Mouse (Mus musculus) embryonic stem cell, embryonic (primary cell): ENCODE data around the gene Krtap5-1.
"Not testable (repeated sequence)": the region's sequence is repeated elsewhere in the genome, so short reads cannot be mapped to it uniquely, and the experiment has no call there.

ENCODE experiments used
- CTCF ChIA-PET, 4 experiments: fragments of 300-600 bp in 2 of 4; fragments of 350-600 bp in 2 of 4; sonication (Branson Sonifier 250); formaldehyde crosslinking; loops; one replicate each; lab custom pipeline; 2022; ENCODE audit warnings: inconsistent platforms in 2 of 4; lab: Charles Lee
- POLR2A ChIA-PET, 4 experiments: fragments of 300-600 bp in 2 of 4; fragments of 350-600 bp in 2 of 4; sonication (Branson Sonifier 250); formaldehyde crosslinking; loops; one replicate each; lab custom pipeline; 2022; ENCODE audit warnings: antibody characterized with exemption in 4 of 4, inconsistent platforms in 1 of 4; lab: Charles Lee

Gene Krtap5-1

DNA sequence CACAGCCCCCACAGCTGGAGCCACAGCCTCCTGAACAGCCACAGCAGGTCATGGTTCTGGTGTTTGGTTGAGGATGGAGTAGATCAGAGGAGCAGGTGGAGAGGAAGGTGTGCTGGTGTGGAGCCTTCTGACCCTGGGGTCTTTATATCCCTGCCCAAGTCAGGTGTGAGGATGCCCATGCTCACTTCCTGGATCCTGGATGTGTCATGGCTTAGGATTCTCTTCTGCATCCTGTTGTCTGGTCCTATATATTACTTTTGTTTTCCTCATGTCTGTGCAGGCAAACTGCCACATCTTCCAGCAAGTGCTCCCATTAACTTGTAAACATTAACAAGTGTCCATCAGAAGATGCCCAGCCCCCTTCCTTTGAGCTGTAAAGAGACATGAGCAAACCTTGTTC lies at the start of gene Krtap5-1:
Krtap5-1 (minus strand) TSS at position 101 of the 400 bp plus-strand sequence.
- POLR2A ChIA-PET, result not testable (repeated sequence)
- CTCF ChIA-PET, result interaction anchor here in 1 of 4 experiments (2.3 kb wide), 1 partner anchor 13 kb away, joined by 15 read pairs; no protein-coding TSS in a partner anchor

DNA sequence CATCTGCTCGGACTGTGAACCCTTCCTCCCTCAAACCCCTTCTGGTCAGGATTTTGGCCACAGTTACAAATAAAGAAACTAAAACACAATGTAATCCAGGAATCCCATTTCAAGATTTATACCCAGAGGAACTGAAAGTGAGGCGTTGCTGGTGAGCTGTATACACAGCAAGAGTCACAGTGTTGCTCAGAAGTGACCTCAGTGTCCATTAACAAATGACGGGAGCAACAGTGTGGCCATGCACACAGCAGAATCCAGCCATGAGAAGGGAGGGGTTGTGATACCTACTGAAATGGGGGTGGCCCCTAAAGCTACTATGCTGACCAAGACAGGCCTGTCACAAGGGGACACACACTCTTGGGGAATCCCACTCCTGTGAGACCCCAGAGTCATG lies 45.3 kb upstream of the Krtap5-1 start:
- POLR2A ChIA-PET, result interaction anchor here in 1 of 4 experiments (0.7 to 1.1 kb wide), 2 partner anchors 44 to 58 kb away, joined by 3 read pairs; no protein-coding TSS in a partner anchor
- CTCF ChIA-PET, result interaction anchor here in 2 of 4 experiments (0.6 to 1.3 kb wide), 2 partner anchors 21 to 86 kb away, joined by 6 to 10 read pairs; no protein-coding TSS in a partner anchor

DNA sequence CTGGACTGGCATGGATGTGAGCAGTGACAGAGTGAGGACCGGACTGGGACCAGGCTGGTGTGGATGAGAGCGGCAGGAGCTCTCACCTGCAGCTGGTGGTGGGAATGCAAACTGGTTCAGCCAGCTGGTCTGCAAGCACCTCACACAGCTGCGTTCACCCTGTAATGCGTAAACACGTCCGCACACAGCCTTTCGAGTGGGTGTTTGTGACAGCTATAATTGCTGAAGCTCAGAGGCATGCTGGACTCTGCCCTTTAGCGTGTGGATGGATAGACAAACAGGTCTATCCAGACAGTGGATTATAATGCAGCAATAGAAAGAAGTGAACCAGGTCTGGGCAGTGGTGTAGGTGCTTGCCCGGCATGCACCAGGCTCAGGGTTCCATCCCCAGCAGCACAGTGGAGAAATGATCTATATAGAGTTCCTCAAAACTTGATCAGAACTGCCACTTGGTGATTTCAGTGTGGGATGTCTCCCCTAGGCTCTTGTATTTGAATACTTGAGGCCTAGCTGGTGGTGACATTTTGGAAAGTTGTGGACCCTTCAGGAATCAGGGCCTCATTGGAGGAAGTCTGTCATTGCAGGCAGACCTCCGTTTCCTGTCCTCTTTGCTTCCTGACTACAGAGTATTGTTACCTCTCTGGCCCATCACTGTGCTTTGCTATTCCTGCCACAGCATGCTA lies 44.8 kb upstream of the Krtap5-1 start:
- ChIA-PET CTCF (interaction anchor here in 2 of 4 experiments (0.9 to 1.0 kb wide), 2 partner anchors 63 to 99 kb away, joined by 3 to 4 read pairs; no protein-coding TSS in a partner anchor), POLR2A (interaction anchor here in 2 of 4 experiments (0.6 to 1.1 kb wide), 4 partner anchors 43 to 86 kb away, joined by 3 read pairs; no protein-coding TSS in a partner anchor)

DNA sequence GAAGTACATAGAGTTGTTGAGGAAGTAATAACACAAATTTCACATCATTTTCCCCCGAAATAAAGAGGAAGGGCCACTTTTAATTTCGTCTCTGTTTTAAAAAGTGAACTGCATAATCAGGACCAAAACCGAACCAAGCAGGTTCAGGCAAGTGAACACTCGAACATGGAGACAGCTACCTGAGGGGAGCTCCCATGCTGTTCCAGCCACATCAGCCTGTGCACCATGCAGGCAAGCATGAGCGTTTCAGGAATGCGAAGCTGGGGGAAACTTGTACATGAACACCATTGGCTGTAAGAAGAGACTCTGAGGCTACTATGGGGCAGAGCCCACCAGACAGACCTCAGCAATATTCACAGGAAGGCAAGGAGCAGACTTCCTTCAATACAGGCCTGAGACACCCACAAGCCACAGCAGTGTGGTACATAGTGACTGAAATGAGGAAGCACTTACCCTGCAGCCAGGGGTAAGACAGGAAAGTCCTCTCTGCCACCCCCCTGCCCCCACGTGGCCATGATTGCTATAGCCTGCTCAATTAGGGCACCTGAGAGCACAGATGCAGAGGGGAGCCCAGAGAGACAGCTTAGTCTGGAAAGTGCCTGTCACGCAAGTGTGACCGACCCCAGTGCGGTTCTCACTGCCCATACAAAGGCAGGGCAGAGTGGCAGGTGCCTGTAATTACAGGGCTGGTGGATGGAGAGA lies 43.5 kb upstream of the Krtap5-1 start:
- ChIA-PET POLR2A (interaction anchor here in 2 of 4 experiments (0.5 to 1.8 kb wide), 4 partner anchors 9 to 271 kb away, joined by 3 to 4 read pairs (median 3); no protein-coding TSS in a partner anchor), CTCF (interaction anchor here in 3 of 4 experiments (0.6 to 1.0 kb wide), 3 partner anchors 64 to 143 kb away, joined by 3 to 6 read pairs (median 4); no protein-coding TSS in a partner anchor)

DNA sequence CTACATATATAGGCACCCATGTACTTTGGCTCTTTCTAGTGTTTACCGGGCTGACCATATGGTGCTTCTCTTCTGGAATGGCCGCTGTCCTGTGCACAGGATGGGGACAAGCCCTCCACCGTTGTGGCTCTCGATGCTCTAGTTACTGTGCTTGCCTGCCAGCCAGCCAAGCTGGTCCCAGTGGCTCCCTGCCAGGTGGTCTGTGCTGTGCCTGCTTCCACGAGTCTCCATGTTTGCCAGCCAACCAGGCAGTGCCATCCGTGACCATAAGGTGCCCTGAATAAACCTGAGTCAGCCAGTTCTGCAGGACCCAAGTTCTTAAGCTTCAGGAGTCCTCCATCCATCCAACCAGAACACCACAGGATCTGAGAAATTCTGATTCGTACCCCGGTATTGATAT lies 38.2 kb upstream of the Krtap5-1 start:
- ChIA-PET POLR2A (interaction anchor here in 3 of 4 experiments (0.7 to 2.5 kb wide), 9 partner anchors 11 to 245 kb away, joined by 3 to 9 read pairs (median 3); partner anchors contain the start of gene Ctsd (in 1 of the 3)), CTCF (interaction anchor here (0.7 to 2.0 kb wide), 43 partner anchors 10 to 380 kb away, joined by 3 to 58 read pairs (median 7); partner anchors contain the start of gene Tnni2 (in 1 of the 4))

DNA sequence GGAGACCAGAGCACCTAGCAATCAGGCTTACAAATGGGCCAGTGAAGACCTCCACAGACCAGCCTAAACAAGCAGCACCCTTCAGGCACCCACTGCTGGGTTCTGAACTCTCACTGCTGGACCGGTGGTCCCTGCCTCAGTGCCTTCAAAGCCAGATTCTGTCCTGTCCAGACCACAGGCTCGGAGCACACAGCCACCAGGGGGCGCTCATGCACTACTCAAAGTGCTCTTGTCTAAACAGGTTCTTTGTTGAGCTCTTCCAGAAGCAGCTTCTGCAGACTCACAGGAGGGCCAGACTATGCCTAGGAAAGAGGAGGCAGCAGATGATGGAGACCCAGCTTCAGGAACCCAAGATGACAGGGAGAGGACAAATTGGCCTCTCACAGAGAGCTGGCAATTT lies 37.3 kb upstream of the Krtap5-1 start:
- POLR2A ChIA-PET, result interaction anchor here (0.6 to 2.5 kb wide), 19 partner anchors 11 to 248 kb away, joined by 3 to 10 read pairs (median 3); no protein-coding TSS in a partner anchor
- CTCF ChIA-PET, result interaction anchor here (0.5 to 2.0 kb wide), 130 partner anchors 9 to 943 kb away, joined by 3 to 58 read pairs (median 4); partner anchors contain the start of genes Ctsd (in 2 of the 4), Syt8 (in 1 of the 4) and Tnni2 (in 1 of the 4)

DNA sequence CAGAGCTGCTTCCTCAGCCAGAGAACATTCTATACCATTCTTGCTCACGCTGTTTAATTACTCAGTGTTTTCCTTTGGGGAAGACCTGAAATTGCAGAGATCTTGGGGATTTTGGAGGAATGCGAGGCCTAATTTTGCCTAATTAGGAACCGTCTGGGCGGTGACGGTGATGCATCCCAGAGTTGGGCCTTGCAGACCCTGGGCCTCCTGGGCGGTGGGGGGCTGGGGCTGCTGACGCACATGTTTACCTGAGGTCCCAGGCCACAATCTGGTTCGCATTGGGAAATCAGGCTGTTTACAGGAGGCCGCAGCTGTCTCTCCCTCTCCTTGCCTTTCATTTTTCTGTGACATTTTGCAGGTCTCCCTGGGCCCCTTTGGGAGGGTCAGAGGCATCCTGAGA lies 35.8 kb upstream of the Krtap5-1 start:
- POLR2A ChIA-PET, result not testable (repeated sequence)
- CTCF ChIA-PET, result interaction anchor here in 1 of 4 experiments (1.3 kb wide), 1 partner anchor 48 kb away, joined by 3 read pairs; no protein-coding TSS in a partner anchor

DNA sequence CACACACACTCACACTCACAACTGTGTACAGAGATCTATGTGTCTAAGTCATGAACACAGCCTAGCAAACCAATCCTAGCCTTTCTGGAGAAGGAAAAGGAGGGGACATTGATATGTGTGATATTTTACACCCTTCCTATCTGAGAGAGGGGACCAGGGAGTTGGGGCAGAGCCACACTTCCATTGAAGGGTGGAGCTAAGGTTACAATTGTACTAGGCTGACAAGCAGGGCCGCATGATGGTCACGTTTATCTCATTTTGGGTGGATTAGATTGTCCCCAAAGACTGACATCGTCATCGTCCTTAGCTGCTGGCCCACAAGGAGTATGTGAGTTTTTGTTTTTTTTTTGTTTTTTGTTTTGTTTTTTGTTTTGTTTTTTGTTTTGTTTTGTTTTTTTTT lies 34.4 kb upstream of the Krtap5-1 start:
- POLR2A ChIA-PET, result interaction anchor here in 1 of 4 experiments (0.5 to 0.6 kb wide), 2 partner anchors 60 to 337 kb away, joined by 4 read pairs; no protein-coding TSS in a partner anchor
- CTCF ChIA-PET, result interaction anchor here in 1 of 4 experiments (1.1 kb wide), 2 partner anchors 109 to 1010 kb away, joined by 3 read pairs; no protein-coding TSS in a partner anchor

DNA sequence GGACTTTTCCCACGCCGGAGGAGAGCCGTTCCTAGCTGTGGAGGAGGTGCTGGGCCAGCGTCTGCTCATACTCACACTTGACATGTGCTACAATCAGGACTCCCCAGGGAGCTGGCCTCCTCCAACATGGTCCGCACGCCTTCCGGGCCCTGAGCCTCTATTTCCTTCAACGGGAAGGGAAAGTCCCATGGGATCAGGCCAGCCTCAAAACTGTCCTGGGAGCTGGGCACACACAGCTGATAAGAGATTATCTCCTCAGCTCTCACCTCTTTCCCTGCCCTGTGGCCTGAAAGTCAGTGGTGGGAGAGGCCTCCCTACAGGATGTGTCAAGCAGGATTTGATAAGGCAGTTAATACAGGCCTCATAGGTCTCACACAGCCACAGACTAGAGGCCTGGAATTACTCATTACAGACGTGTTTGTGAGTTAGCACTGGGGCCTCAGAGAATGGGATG lies 33.4 kb upstream of the Krtap5-1 start:
- ChIA-PET CTCF (interaction anchor here in 2 of 4 experiments (1.1 to 1.3 kb wide), 3 partner anchors 14 to 1009 kb away, joined by 3 read pairs; no protein-coding TSS in a partner anchor), POLR2A (interaction anchor here in 1 of 4 experiments (0.5 to 0.9 kb wide), 2 partner anchors 9 to 14 kb away, joined by 3 read pairs; no protein-coding TSS in a partner anchor)

DNA sequence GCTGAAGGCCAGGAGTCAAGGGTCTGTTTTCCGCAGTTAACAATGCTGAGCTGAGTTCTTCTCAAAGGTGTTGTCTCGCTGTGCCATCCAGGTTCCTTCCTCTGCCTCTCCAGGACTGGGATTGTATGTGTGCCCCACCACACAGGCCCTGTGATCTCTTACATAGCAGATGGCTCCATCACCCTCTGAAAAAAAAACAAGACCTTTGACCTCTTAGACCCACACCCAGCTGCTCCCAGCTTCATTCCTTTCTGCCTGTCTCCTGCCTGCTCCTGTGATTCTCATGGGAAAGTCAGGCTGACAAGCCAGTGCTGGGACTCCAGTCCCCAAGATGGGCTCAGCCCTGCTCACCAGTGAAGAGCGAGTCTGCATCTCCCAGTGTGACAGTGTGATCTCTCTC lies 31.6 kb upstream of the Krtap5-1 start:
- CTCF ChIA-PET, result interaction anchor here in 1 of 4 experiments (0.5 kb wide), 1 partner anchor 345 kb away, joined by 3 read pairs; no protein-coding TSS in a partner anchor
- POLR2A ChIA-PET, result no interaction called here

DNA sequence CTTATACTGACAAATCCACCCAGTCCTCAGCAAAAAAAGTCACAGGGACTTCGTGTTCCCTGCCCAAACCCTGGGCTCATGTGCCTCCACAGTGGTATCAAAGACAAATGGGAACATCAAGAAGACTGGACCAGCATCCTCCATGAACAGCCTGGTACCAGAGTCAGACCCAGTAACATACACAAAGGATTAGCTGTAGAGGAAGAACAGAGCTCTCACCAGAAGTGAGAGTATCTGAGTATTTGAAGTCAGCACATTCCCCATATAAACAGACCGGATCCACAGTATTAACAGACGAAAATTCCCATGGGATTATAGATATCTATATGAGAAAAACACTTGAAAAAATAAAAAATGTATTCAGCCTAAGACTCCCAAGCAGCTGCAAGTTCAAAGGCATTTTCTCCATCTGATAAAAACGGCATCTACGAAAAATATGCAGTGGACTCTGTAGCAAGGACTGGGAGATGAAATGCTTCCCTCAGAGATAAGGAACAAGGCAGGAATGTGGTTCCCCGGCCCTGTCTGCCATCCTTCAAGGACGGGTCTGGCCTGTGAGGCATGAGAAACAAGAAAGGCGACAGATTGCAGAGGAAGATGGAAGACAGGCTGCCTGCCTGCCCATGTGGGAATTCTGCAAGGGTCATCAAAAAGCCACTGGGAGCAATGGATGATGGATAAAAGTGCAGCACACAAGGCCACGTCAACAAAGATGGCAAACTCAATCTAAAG lies 30.0 kb upstream of the Krtap5-1 start:
- POLR2A ChIA-PET, result no interaction called here

DNA sequence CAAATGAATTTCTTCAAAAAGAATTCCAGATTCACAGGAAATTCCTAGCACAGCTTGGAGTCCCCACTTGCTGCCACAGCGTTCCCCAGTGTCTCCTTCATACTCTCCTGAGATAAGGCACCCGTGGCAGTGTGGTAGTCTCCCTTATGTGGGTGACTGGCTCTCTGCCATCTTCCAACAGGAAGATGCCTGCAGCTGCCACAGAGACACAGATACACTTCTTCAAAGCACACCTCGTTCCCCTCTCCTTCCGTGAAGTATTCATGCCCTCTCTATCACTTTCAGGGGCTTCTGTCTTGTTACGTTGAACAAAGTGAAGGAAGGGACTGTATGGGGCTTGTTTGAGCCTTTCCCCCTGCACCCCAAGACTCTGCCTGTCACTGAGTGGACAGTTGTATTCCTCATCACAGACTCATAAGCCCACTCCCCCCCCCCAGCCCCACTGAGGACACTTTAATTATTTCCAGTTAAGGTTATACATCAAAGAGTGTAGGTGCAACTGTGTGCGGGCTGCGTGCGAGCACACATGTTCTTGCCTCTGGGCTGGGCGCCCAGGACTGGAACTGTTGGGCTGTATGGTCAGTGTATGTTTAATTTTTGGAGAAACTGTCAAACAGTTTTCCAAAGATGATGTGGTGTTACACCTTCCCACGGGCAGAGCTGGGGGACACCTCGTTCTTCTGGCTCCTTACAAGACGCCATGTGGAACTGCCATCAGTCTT lies 26.6 kb upstream of the Krtap5-1 start:
- ChIA-PET POLR2A (no interaction called here), CTCF (no interaction called here)

More for the DNA sequence above, 30.0 kb upstream of the Krtap5-1 start:
- CTCF ChIA-PET, result interaction anchor here in 1 of 4 experiments (0.6 kb wide), 1 partner anchor 391 kb away, joined by 3 read pairs; no protein-coding TSS in a partner anchor

DNA sequence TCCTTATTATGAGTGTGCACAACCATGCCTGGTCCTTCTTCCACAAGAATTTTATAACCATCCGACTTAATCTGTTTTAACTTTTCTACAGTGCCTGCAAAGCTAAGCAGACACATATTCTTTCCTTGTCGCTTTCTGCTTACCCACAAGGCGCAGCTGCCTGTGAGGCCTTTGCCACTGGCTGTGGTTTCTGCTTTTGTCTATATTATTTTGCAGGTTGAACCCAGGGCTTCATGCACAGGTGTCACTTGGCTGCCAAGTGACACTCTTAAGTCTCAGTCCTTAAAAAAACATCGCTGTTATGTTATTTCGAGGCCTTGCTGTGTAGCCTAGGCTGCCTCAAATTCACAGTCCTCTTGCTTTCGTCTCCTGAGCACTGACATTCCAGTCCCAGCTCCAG lies 25.7 kb upstream of the Krtap5-1 start:
- POLR2A ChIA-PET, result interaction anchor here in 1 of 4 experiments (1.3 kb wide), 1 partner anchor 65 kb away, joined by 3 read pairs; the partner anchor contains the start of gene Ctsd
- CTCF ChIA-PET, result interaction anchor here in 1 of 4 experiments (2.6 kb wide), 1 partner anchor 12 kb away, joined by 6 read pairs; no protein-coding TSS in a partner anchor

DNA sequence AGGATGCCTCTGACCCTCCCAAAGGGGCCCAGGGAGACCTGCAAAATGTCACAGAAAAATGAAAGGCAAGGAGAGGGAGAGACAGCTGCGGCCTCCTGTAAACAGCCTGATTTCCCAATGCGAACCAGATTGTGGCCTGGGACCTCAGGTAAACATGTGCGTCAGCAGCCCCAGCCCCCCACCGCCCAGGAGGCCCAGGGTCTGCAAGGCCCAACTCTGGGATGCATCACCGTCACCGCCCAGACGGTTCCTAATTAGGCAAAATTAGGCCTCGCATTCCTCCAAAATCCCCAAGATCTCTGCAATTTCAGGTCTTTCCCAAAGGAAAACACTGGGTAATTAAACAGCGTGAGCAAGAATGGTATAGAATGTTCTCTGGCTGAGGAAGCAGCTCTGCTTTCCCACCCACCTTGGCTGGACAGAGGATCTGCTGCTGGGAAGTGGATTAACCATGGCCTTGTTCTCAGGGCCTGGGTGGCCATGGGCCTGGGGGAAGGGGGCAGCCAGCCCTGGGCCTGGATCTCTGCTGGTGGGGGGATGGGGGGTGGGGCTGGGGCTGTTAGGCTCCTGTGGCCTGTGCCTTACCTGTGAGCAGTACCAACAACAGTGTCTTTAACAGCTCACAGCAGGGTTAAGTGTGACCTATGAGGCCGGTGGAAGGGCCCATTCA lies 24.9 kb upstream of the Krtap5-1 start:
- ChIA-PET POLR2A (interaction anchor here in 1 of 4 experiments (0.6 to 1.3 kb wide), 2 partner anchors 8 to 66 kb away, joined by 3 read pairs; partner anchors contain the start of gene Ctsd), CTCF (interaction anchor here (0.6 to 4.3 kb wide), 6 partner anchors 13 to 349 kb away, joined by 4 to 16 read pairs (median 5); no protein-coding TSS in a partner anchor)

DNA sequence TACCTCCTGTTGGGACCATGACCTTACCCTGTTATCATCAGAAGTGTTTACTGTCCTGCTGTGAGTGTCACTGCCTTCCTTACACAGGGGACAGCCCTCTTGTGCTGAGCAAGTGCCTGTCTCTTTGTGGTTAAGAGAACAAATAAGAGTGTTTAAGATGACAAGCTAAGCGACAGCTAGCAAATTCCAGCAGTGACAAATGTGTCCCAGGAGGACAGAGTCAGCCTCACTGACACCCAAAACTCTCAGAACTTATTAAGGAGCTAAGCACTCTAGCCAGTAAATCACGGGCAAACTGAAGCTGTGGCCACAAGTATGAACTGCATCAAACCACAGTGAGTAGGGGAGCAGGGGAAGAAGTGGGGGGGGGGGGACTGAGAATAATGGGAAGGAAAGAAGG lies 24.0 kb upstream of the Krtap5-1 start:
- CTCF ChIA-PET, result interaction anchor here (0.6 to 4.3 kb wide), 12 partner anchors 13 to 417 kb away, joined by 3 to 16 read pairs (median 5); no protein-coding TSS in a partner anchor
- POLR2A ChIA-PET, result interaction anchor here in 1 of 4 experiments (1.0 to 1.7 kb wide), 2 partner anchors 13 to 15 kb away, joined by 3 to 4 read pairs; no protein-coding TSS in a partner anchor

DNA sequence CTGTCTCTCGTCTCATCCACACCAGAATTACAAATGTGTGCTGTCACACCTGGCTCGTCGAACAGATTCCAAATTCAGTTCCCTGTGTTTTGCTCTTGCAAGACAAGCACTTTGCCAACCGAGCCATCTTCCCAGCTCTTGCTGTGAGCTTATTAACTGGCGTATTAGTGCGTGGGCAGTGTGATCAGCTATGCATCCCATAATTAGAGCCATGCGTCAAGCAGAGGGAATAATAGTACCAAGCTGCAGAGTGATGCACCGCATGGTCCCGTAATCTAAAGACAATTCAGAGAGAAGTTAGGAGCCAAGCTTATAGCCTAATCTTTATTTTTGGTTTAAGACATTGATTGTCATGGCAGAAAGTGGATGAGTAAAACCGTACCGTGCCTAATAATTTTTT lies 22.2 kb upstream of the Krtap5-1 start:
- ChIA-PET POLR2A (no interaction called here), CTCF (interaction anchor here in 2 of 4 experiments (0.6 to 4.3 kb wide), 5 partner anchors 15 to 359 kb away, joined by 3 to 16 read pairs (median 7); no protein-coding TSS in a partner anchor)
